Mouse (Mus musculus): ENCODE results near the gene Pdzd8. TPM values are rescaled to one million over a fixed set of nuclear protein-coding genes. Genes with fewer than 3 reads are reported as not detected.

Gene Pdzd8
- polyA plus RNA-seq, 1 experiment, result 17.7 TPM

GRCm38 (mm10) chr19:59339908-59340307, 5.7 kb downstream of the Pdzd8 start:
- TF ChIP-seq GATA1 (IDR thresholded peaks at IDR 0.05; ENCODE audit: low read length), result no peak

GRCm38 (mm10) chr19:59337872-59338681, 7.5 kb downstream of the Pdzd8 start:
- no peak for TF ChIP-seq GATA1 (IDR thresholded peaks at IDR 0.05; ENCODE audit: low read length)

- no peak for TF ChIP-seq GATA1 (IDR thresholded peaks at IDR 0.05; ENCODE audit: low read length)
Observed at GRCm38 (mm10) chr19:59336655-59337054, 8.9 kb downstream of the Pdzd8 start.

DNA sequence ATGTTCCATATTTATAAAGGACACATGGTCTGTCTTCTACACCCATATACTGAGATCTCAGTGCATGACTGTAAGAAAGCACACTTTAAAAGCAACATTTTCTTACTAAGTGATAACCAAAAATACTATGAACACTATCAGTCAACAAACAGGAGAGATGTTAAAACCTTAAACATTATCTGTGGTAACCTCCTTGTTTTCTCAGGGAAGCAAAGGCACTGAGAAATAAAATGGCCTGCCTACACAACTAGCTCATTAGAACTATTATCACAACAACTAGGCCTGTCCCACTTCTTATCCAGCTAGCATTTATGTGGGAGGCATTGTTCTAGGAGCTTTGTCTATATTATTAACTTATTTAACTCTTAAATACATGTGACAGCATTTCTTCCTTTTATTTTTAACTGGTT, 14.8 kb downstream of the Pdzd8 start:
- TF ChIP-seq GATA1 (IDR thresholded peaks at IDR 0.05; ENCODE audit: low read length), result no peak

GRCm38 (mm10) chr19:59321990-59322389, 23.6 kb downstream of the Pdzd8 start, which contains the start of gene Rps12-ps3:
Gene Rps12-ps3 (plus strand): TSS chr19:59322290.
- no peak for TF ChIP-seq GATA1 (IDR thresholded peaks at IDR 0.05; ENCODE audit: low read length)

DNA sequence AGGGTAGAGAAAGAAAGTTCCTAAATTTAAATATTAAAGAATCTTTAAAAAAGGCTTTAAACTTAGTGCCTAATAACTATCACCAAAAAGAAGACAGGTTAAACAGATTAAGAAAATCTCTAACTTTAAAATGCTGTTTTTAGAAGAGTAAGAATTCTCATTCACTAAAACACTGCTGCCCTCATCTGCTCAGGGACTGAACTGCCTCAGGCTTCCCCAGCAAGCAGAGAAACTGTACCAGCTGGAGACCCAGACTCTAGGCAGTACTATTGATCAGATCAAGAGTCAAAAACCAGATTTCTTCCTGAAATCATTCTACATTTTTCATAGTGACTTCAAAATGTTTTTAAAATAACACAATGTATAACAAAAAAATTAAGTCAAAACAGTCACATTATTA, 29.0 kb downstream of the Pdzd8 start:
- TF ChIP-seq GATA1 (IDR thresholded peaks at IDR 0.05; ENCODE audit: low read length), result no peak

- TF ChIP-seq GATA1 (IDR thresholded peaks at IDR 0.05; ENCODE audit: low read length), result no peak
Observed at GRCm38 (mm10) chr19:59315308-59315707, 30.3 kb downstream of the Pdzd8 start.

GRCm38 (mm10) chr19:59292183-59292839, 53.3 kb downstream of the Pdzd8 start:
- no peak for TF ChIP-seq GATA1 (IDR thresholded peaks at IDR 0.05; ENCODE audit: low read length)

DNA sequence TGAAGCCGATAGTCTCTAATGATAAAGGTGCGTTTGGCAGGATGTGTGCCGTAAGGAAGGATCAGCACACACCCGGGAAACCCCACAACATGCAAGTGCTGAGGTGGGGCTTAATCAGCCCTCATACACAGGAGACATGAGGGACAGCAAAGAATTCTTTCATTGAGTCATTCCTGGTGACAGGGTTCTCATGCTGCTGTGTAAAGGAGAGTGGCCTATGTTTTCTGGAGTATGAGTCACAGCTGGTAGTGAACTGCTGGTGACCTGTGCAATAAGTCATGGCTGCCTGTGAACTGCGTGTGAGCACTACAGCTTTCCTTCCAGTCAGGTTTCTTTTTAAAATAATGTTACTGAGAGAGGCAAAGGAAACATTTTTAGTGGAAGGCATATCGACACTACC, 55.8 kb downstream of the Pdzd8 start:
- TF ChIP-seq GATA1 (IDR thresholded peaks at IDR 0.05; ENCODE audit: low read length), result no peak

DNA sequence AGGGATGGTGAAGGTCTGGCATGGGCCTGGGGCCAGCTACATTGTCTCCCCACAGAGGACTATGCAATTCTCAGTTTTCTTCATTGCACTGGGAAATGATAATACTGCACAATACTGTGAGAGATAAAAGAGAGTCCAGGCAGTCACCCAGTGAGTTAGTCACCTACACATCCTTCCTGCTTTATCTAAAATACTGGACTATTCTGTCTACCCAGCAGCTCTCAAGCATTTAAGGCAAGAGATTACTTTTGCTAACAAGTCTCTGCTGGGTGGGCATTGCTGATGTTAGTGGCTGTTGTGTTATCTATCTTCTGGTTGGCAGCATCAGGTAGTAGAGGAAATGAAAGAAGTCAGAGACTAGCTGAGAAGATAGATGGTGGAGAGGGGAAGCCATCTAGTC, 56.5 kb downstream of the Pdzd8 start:
- TF ChIP-seq GATA1 (IDR thresholded peaks at IDR 0.05; ENCODE audit: low read length), result no peak

- no peak for TF ChIP-seq GATA1 (IDR thresholded peaks at IDR 0.05; ENCODE audit: low read length)
Observed at GRCm38 (mm10) chr19:59282001-59282400, 63.6 kb downstream of the Pdzd8 start.

- TF ChIP-seq GATA1 (IDR thresholded peaks at IDR 0.05; ENCODE audit: low read length), result no peak
Observed at GRCm38 (mm10) chr19:59280841-59281240, 64.7 kb downstream of the Pdzd8 start.

DNA sequence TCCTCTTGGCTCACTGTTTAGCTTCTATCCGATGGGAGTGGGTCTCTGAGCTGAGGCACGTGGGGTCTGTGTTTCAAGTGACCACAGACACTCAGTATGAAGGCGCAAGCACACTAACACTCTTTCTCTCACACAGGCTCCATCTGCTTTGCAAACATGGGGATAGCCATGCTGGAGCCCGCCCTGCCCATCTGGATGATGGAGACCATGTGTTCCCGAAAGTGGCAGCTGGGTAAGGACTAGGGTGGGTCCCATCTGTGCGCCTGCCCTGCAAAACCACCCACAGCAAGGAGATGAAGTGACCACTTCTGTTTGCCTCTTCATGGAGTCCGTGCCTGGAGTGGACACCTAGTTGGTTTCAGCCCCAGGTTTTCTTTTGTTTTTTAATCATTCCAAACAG, 69.2 kb downstream of the Pdzd8 start:
- TF ChIP-seq GATA1 (IDR thresholded peaks at IDR 0.05; ENCODE audit: low read length), result no peak

GRCm38 (mm10) chr19:59273190-59273589, 72.4 kb downstream of the Pdzd8 start:
- TF ChIP-seq GATA1 (IDR thresholded peaks at IDR 0.05; ENCODE audit: low read length), result no peak

DNA sequence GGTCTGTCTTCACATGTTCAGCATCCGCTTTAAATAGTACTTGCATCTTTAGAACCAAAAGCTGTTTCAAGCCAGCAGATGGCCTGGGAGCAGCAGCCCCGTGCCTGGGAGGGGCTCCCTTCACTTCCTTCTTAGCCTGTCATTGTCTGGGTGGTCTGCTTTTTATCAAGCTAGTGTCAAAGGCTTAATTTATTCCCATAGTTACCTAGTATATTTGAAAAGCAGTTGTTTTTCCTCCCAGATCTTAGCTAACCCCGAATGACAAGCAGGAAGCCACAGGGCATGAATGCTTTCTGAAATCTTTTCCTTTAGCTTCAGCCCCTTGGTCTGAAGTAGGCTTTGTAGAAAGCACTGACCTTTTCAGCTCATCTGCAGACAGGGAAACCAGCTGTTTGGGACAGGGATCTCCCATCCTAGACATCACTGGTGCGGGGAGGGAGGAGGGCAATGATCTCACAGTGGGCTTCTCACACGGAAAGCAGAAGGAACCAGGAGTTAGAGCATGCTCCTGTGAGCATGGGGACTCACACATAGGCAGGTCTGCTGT, 78.1 kb downstream of the Pdzd8 start:
- no peak for TF ChIP-seq GATA1 (IDR thresholded peaks at IDR 0.05; ENCODE audit: low read length)

- no peak for TF ChIP-seq GATA1 (IDR thresholded peaks at IDR 0.05; ENCODE audit: low read length)
Observed at GRCm38 (mm10) chr19:59265907-59266306, 79.7 kb downstream of the Pdzd8 start.

All from G1E-ER4 (cell line).